Mouse (Mus musculus) heart, embryonic 14.5 days (tissue): ENCODE results near the gene Zfp423. TPM values are rescaled to one million over a fixed set of nuclear protein-coding genes. Genes with fewer than 3 reads are reported as not detected.

Experiments
- ATAC-seq: fragments of 200-750 bp; cut with Nextera tagmentation; 2 replicates; pipeline ENCODE4 v1.8.0; 2017; ENCODE audit warnings: low read depth, moderate TSS enrichment; ENCODE audit not compliant: insufficient number of reproducible peaks, insufficient read depth, low FRiP score
- H3K27ac ChIP-seq, 2 experiments: fragments of 200-500 bp in 1 of 2; fragments of 300-500 bp in 1 of 2; sonication (generic) in 1 of 2; replicated peaks in 1 of 2; 2 replicates each; pipeline ENCODE4 v1.5.1; 2012 to 2014; ENCODE audit warnings: low read depth in 2 of 2, low read length in 2 of 2, control low read depth in 1 of 2, mild to moderate bottlenecking in 1 of 2, mixed read lengths in 1 of 2; ENCODE audit not compliant: control insufficient read depth in 1 of 2, insufficient read depth in 1 of 2
- H3K27me3 ChIP-seq: fragments of 300-500 bp; sonication (generic); 2 replicates; pipeline ENCODE4 v1.6.1; 2014; ENCODE audit warnings: mild to moderate bottlenecking, low read length, control low read depth; ENCODE audit not compliant: control insufficient read depth, insufficient read depth
- H3K36me3 ChIP-seq: fragments of 300-500 bp; sonication (generic); 2 replicates; pipeline ENCODE4 v1.6.1; 2014; ENCODE audit warnings: mild to moderate bottlenecking, control low read depth, low read length, mixed read lengths; ENCODE audit not compliant: control insufficient read depth, insufficient read depth
- H3K4me1 ChIP-seq, 2 experiments: fragments of 200-500 bp in 1 of 2; fragments of 300-500 bp in 1 of 2; sonication (generic) in 1 of 2; 2 replicates each; pipeline ENCODE4 v1.6.1; 2012 to 2014; ENCODE audit warnings: low read length in 2 of 2, control low read depth in 1 of 2, mixed read lengths in 1 of 2; ENCODE audit not compliant: control insufficient read depth in 2 of 2, insufficient read depth in 2 of 2
- H3K4me2 ChIP-seq: fragments of 300-500 bp; sonication (generic); 2 replicates; pipeline ENCODE4 v1.6.1; 2014; ENCODE audit warnings: mild to moderate bottlenecking, low read length
- H3K4me3 ChIP-seq, 2 experiments: fragments of 200-500 bp in 1 of 2; fragments of 300-500 bp in 1 of 2; sonication (generic) in 1 of 2; 2 replicates each; pipeline ENCODE4 v1.5.1; 2012 to 2014; ENCODE audit warnings: low read length in 2 of 2, mild to moderate bottlenecking in 2 of 2, control low read depth in 1 of 2, low read depth in 1 of 2, moderate library complexity in 1 of 2; ENCODE audit not compliant: control insufficient read depth in 1 of 2, insufficient read depth in 1 of 2
- H3K9ac ChIP-seq: fragments of 300-500 bp; sonication (generic); 2 replicates; pipeline ENCODE4 v1.6.1; 2014; ENCODE audit warnings: mild to moderate bottlenecking, low read length
- H3K9me3 ChIP-seq: fragments of 300-500 bp; sonication (generic); 2 replicates; pipeline ENCODE4 v1.6.1; 2016; ENCODE audit warnings: low read length, control low read depth; ENCODE audit not compliant: control insufficient read depth
- WGBS: fragments of 180-500 bp; shearing (Covaris S2); extraction: QIAGEN DNeasy Blood & Tissue Kit; methylation state at CpG from one replicate; pipeline ENCODE4 v1.1.7; 2014; 5-methylcytosine and 5-hydroxymethylcytosine counted together
- polyA plus RNA-seq: library from polyadenylated mRNA; unstranded; fragments of >200 nt; fragmentation: Nextera tagmentation; extraction: Ambion mirVana; gene quantifications from 2 replicates; pipeline ENCODE4 v1.2.1, GENCODE M21; 2014

Zfp423 gene
- polyA plus RNA-seq, 1 experiment from 2014 or later: 5.1 TPM

- peaks cover 20% of the 10 kb centered on the region in 2 experiments for H3K4me1 ChIP-seq
- no peak for ATAC-seq
- WGBS: 67% methylated on average over 8 of the region's 8 CpGs
- no peak overlapping the region for H3K4me3 ChIP-seq
- H3K9ac ChIP-seq: no peak overlapping the region
- H3K27me3 ChIP-seq: no peaks in the 10 kb centered on the region
- H3K9me3 ChIP-seq: no peaks in the 10 kb centered on the region
- no peak overlapping the region for H3K4me2 ChIP-seq
- H3K27ac ChIP-seq: no peak overlapping the region
- no peaks in the 10 kb centered on the region for H3K36me3 ChIP-seq
Measured at GRCm38 (mm10) chr8:87933752-87934151, 25.6 kb downstream of the Zfp423 start.

- H3K4me3 ChIP-seq: no peak overlapping the region
- no peaks in the 10 kb centered on the region for H3K36me3 ChIP-seq
- H3K4me1 ChIP-seq: peaks cover 16% of the 10 kb centered on the region in 2 experiments
- H3K27ac ChIP-seq: 0 out of 4 replicates have a peak overlapping the region, but pooled peaks of 1 of the 2 experiments have one; percentile 28
- WGBS: 45% methylated on average over 2 of the region's 2 CpGs
- ATAC-seq: no peak
- no peaks in the 10 kb centered on the region for H3K9me3 ChIP-seq
- H3K9ac ChIP-seq: no peak overlapping the region
- no peak overlapping the region for H3K4me2 ChIP-seq
- H3K27me3 ChIP-seq: no peaks in the 10 kb centered on the region
Measured at GRCm38 (mm10) chr8:87928857-87929256, 30.5 kb downstream of the Zfp423 start.

GRCm38 (mm10) chr8:87927034-87927830, 32.2 kb downstream of the Zfp423 start:
- 55% methylated on average over 10 of the region's 10 CpGs for WGBS
- Histone ChIP-seq H3K9me3 (no peaks in the 10 kb centered on the region), H3K4me1 (peaks cover 15 to 16% of the 10 kb centered on the region in 2 experiments), H3K27me3 (no peaks in the 10 kb centered on the region), H3K4me2 (no peak overlapping the region), H3K36me3 (no peaks in the 10 kb centered on the region), H3K27ac (no peak overlapping the region), H3K9ac (no peak overlapping the region), H3K4me3 (no peak overlapping the region)
- no peak for ATAC-seq

GRCm38 (mm10) chr8:87926098-87926890, 33.1 kb downstream of the Zfp423 start:
- Histone ChIP-seq H3K27ac (0 out of 4 replicates have a peak overlapping the region, but pooled peaks of 1 of the 2 experiments have one; percentile 9), H3K4me3 (no peak overlapping the region), H3K4me1 (peaks cover 15 to 16% of the 10 kb centered on the region in 2 experiments), H3K9me3 (no peaks in the 10 kb centered on the region), H3K4me2 (no peak overlapping the region), H3K9ac (no peak overlapping the region), H3K36me3 (no peaks in the 10 kb centered on the region), H3K27me3 (no peaks in the 10 kb centered on the region)
- WGBS: 71% methylated on average over 7 of the region's 7 CpGs
- no peak for ATAC-seq

- Histone ChIP-seq H3K27me3 (no peaks in the 10 kb centered on the region), H3K36me3 (no peaks in the 10 kb centered on the region), H3K9me3 (no peaks in the 10 kb centered on the region), H3K4me1 (peaks cover 7 to 13% of the 10 kb centered on the region in 2 experiments), H3K4me3 (no peak overlapping the region), H3K27ac (no peak overlapping the region), H3K4me2 (no peak overlapping the region), H3K9ac (no peak overlapping the region)
- 74% methylated on average over 6 of the region's 6 CpGs for WGBS
- ATAC-seq: no peak
Measured at GRCm38 (mm10) chr8:87922936-87923335, 36.5 kb downstream of the Zfp423 start.

GRCm38 (mm10) chr8:87922446-87922845, 36.9 kb downstream of the Zfp423 start:
- H3K9ac ChIP-seq: no peak overlapping the region
- no peaks in the 10 kb centered on the region for H3K36me3 ChIP-seq
- 65% methylated on average over 6 of the region's 6 CpGs for WGBS
- no peak for ATAC-seq
- H3K9me3 ChIP-seq: no peaks in the 10 kb centered on the region
- no peak overlapping the region for H3K27ac ChIP-seq
- no peaks in the 10 kb centered on the region for H3K27me3 ChIP-seq
- no peak overlapping the region for H3K4me3 ChIP-seq
- peaks cover 12% of the 10 kb centered on the region in 2 experiments for H3K4me1 ChIP-seq
- H3K4me2 ChIP-seq: no peak overlapping the region

- Histone ChIP-seq H3K4me1 (peaks cover 15 to 26% of the 10 kb centered on the region in 2 experiments), H3K9ac (no peak overlapping the region), H3K27me3 (no peaks in the 10 kb centered on the region), H3K4me2 (no peak overlapping the region), H3K9me3 (no peaks in the 10 kb centered on the region), H3K36me3 (no peaks in the 10 kb centered on the region), H3K27ac (no peak overlapping the region), H3K4me3 (no peak overlapping the region)
- WGBS: 39% methylated on average over 5 of the region's 5 CpGs
- no peak for ATAC-seq
Measured at GRCm38 (mm10) chr8:87918004-87918403, 41.4 kb downstream of the Zfp423 start.
